In genomic region chr19:57182938-57183720, GRCm38 (mm10) we compare ENCODE assay signal across 18 mouse cellular contexts.
DNase-seq lines count a peak whose midpoint lies in the region; ATAC-seq and TF ChIP-seq lines count a peak whose summit lies in the region.
"Had no signal": no experiment of that assay in that cellular context is flagged by ENCODE, and none has a peak within 500 bp of the region (broad histone marks: within the 10 kb centered on the region; RNA-seq: fewer than 3 reads in every experiment).

No protein-coding gene starts in this region.

- intact Hi-C loops in heart, postnatal 14 days (cut with DNase I) = no loop called here

- H3K9ac ChIP-seq in heart, embryonic 15.5 days = no peak overlapping the region
- H3K9ac ChIP-seq in lung, postnatal 0 days (replicated peaks; ENCODE audit: low read depth) = no peak overlapping the region
- no peak overlapping the region for H3K9ac ChIP-seq in liver, embryonic 16.5 days (ENCODE audit: low read depth, low read length)
- H3K9ac ChIP-seq in forebrain, embryonic 13.5 days = no peak overlapping the region
- H3K9ac ChIP-seq: embryonic facial prominence, embryonic 15.5 days; forebrain, postnatal 0 days; limb, embryonic 13.5 days; midbrain, embryonic 15.5 days had no signal

- H3K4me3 ChIP-seq in heart, embryonic 15.5 days = no peak overlapping the region
- no peak overlapping the region for H3K4me3 ChIP-seq in lung, postnatal 0 days (ENCODE audit: low read depth, low read length)
- H3K4me3 ChIP-seq in liver, embryonic 16.5 days (ENCODE audit: low read depth, low read length) = no peak overlapping the region
- H3K4me3 ChIP-seq in forebrain, embryonic 13.5 days = no peak overlapping the region
- H3K4me3 ChIP-seq: embryonic facial prominence, embryonic 15.5 days; hindbrain, embryonic 10.5 days; limb, embryonic 13.5 days; midbrain, embryonic 15.5 days; myocyte had no signal

- no peaks in the 10 kb centered on the region for H3K9me3 ChIP-seq in heart, embryonic 15.5 days (replicated peaks)
- no peaks in the 10 kb centered on the region for H3K9me3 ChIP-seq in lung, postnatal 0 days (ENCODE audit: low read length)
- no peaks in the 10 kb centered on the region for H3K9me3 ChIP-seq in liver, embryonic 16.5 days (replicated peaks; ENCODE audit: control insufficient read depth, low read length)
- no peaks in the 10 kb centered on the region for H3K9me3 ChIP-seq in forebrain, embryonic 13.5 days (replicated peaks)
- H3K9me3 ChIP-seq: embryonic facial prominence, embryonic 15.5 days; hindbrain, embryonic 10.5 days; limb, embryonic 13.5 days; midbrain, embryonic 15.5 days had no signal

- no peak overlapping the region for H3K4me2 ChIP-seq in heart, embryonic 15.5 days
- no peak overlapping the region for H3K4me2 ChIP-seq in lung, postnatal 0 days (replicated peaks; ENCODE audit: low read depth, low read length)
- H3K4me2 ChIP-seq in liver, embryonic 16.5 days (ENCODE audit: low read depth, low read length) = no peak overlapping the region
- H3K4me2 ChIP-seq in forebrain, embryonic 13.5 days = no peak overlapping the region
- H3K4me2 ChIP-seq: embryonic facial prominence, embryonic 15.5 days; limb, embryonic 13.5 days; midbrain, embryonic 15.5 days had no signal

- H3K27ac ChIP-seq in heart, embryonic 15.5 days = 0 out of 2 replicates have a peak overlapping the region, but pooled peaks have one; percentile 4
- H3K27ac ChIP-seq in lung, postnatal 0 days (ENCODE audit: low read length) = peak overlapping the region; percentile 76
- peak overlapping the region; percentile 73 for H3K27ac ChIP-seq in liver, embryonic 16.5 days (ENCODE audit: low read length)
- no peak overlapping the region for H3K27ac ChIP-seq in forebrain, embryonic 13.5 days
- H3K27ac ChIP-seq: embryonic facial prominence, embryonic 15.5 days; hindbrain, embryonic 10.5 days; hindbrain, postnatal 0 days; limb, embryonic 13.5 days; midbrain, embryonic 15.5 days had no signal

- H3K36me3 ChIP-seq in heart, embryonic 15.5 days = no peaks in the 10 kb centered on the region
- 0 out of 2 replicates have a peak, but pooled peaks cover 5% of the 10 kb centered on the region for H3K36me3 ChIP-seq in lung, postnatal 0 days (ENCODE audit: insufficient read depth, low read length)
- H3K36me3 ChIP-seq in liver, embryonic 16.5 days (ENCODE audit: control insufficient read depth, insufficient read depth) = no peaks in the 10 kb centered on the region
- H3K36me3 ChIP-seq in forebrain, embryonic 13.5 days (ENCODE audit: poor library complexity, severe bottlenecking) = no peaks in the 10 kb centered on the region
- H3K36me3 ChIP-seq: embryonic facial prominence, embryonic 15.5 days; hindbrain, embryonic 10.5 days; limb, embryonic 13.5 days; midbrain, embryonic 15.5 days had no signal

- DNase-seq in heart, postnatal 14 days = no peak
- peak; percentile 47 for DNase-seq in lung, postnatal 0 days (ENCODE audit: low spot score)
- no peak for DNase-seq in lung, postnatal 10 days
- DNase-seq in cerebellum, adult 8-10 months = no peak
- DNase-seq: adrenal gland, postnatal 10 days; cerebellum, postnatal 14 days; forebrain, postnatal 0 days; layer of hippocampus, postnatal 36 days; thymus, adult 2 months had no signal

- no peak for ATAC-seq in heart, embryonic 15.5 days (replicated peaks; ENCODE audit: insufficient number of reproducible peaks, insufficient read depth, low FRiP score, low read depth)
- peak; percentile 62 for ATAC-seq in lung, postnatal 0 days
- ATAC-seq in liver, embryonic 16.5 days (ENCODE audit: low read depth) = no peak
- no peak for ATAC-seq in forebrain, embryonic 13.5 days
- ATAC-seq: forebrain, postnatal 0 days; hindbrain, postnatal 0 days; midbrain, embryonic 15.5 days had no signal

- H3K4me1 ChIP-seq in heart, embryonic 15.5 days (replicated peaks) = peaks cover 53% of the 10 kb centered on the region
- H3K4me1 ChIP-seq in lung, postnatal 0 days (ENCODE audit: insufficient read depth, low read depth, low read length) = peaks cover 21% of the 10 kb centered on the region
- H3K4me1 ChIP-seq in liver, embryonic 16.5 days (ENCODE audit: control insufficient read depth, low read depth, low read length) = peaks cover 9% of the 10 kb centered on the region
- no peaks in the 10 kb centered on the region for H3K4me1 ChIP-seq in forebrain, embryonic 13.5 days
- H3K4me1 ChIP-seq: hindbrain, embryonic 10.5 days; midbrain, embryonic 15.5 days had no signal

- no peak for TF ChIP-seq CTCF in lung, postnatal 0 days (IDR thresholded peaks at IDR 0.05)

- H3K27me3 ChIP-seq in heart, embryonic 15.5 days = no peaks in the 10 kb centered on the region
- no peaks in the 10 kb centered on the region for H3K27me3 ChIP-seq in lung, postnatal 0 days (replicated peaks; ENCODE audit: insufficient read depth, low read length)
- no peaks in the 10 kb centered on the region for H3K27me3 ChIP-seq in liver, embryonic 16.5 days (ENCODE audit: control insufficient read depth, insufficient read depth, low read depth, low read length)
- H3K27me3 ChIP-seq in forebrain, embryonic 13.5 days = no peaks in the 10 kb centered on the region
- H3K27me3 ChIP-seq: embryonic facial prominence, embryonic 15.5 days; limb, embryonic 13.5 days; midbrain, embryonic 15.5 days had no signal

- WGBS in heart, embryonic 15.5 days = 47% methylated on average over 13 of the region's 13 CpGs
- WGBS in lung, postnatal 0 days = 51% methylated on average over 13 of the region's 13 CpGs
- WGBS in liver, embryonic 16.5 days (ENCODE audit: insufficient replicate concordance) = 58% methylated on average over 13 of the region's 13 CpGs
- 89% methylated on average over 13 of the region's 13 CpGs for whole genome bisulfite sequencing in forebrain, embryonic 13.5 days

- TF ChIP-seq EP300 in lung, postnatal 0 days (IDR thresholded peaks at IDR 0.05) = no peak; the same call in 1 of the 2 replicates
